Mouse (Mus musculus) urinary bladder, postnatal 36 days (tissue): ENCODE data around the gene Tmem243.

ENCODE experiments used
- DNase-seq, 2 experiments: peaks; one replicate each; pipeline ENCODE4 v3.0.0; 2022; ENCODE audit warnings: low spot score in 2 of 2, mixed read lengths in 1 of 2

The Tmem243 gene

GRCm38 (mm10) chr5:9100207-9100848 lies at the start of gene Tmem243:
Gene Tmem243 (plus strand): TSS chr5:9100668.
- DNase-seq, result peak; percentile 83 to 91

- peak; percentile 38 to 54 for DNase-seq
Measured at GRCm38 (mm10) chr5:9056020-9056660, 44.3 kb upstream of the Tmem243 start.

- no peak for DNase-seq
Measured at GRCm38 (mm10) chr5:9057277-9057879, 43.1 kb upstream of the Tmem243 start.

GRCm38 (mm10) chr5:9059303-9060023 lies 41.0 kb upstream of the Tmem243 start:
- DNase-seq, result no peak

GRCm38 (mm10) chr5:9060228-9060627 lies 40.2 kb upstream of the Tmem243 start:
- no peak for DNase-seq

GRCm38 (mm10) chr5:9064217-9064616 lies 36.3 kb upstream of the Tmem243 start:
- no peak for DNase-seq

GRCm38 (mm10) chr5:9068886-9069285 lies 31.6 kb upstream of the Tmem243 start:
- peak; percentile 48 to 74 for DNase-seq

- peak in 1 of 2 experiments; percentile 4 for DNase-seq
Measured at GRCm38 (mm10) chr5:9069599-9070209, 30.8 kb upstream of the Tmem243 start.

- no peak for DNase-seq
Measured at GRCm38 (mm10) chr5:9071360-9071759, 29.1 kb upstream of the Tmem243 start.

GRCm38 (mm10) chr5:9073177-9073854 lies 27.2 kb upstream of the Tmem243 start:
- DNase-seq, result no peak

GRCm38 (mm10) chr5:9079773-9080501 lies 20.5 kb upstream of the Tmem243 start:
- DNase-seq, result no peak

GRCm38 (mm10) chr5:9086924-9087719 lies 13.3 kb upstream of the Tmem243 start:
- DNase-seq, result no peak

GRCm38 (mm10) chr5:9090493-9091106 lies 9.9 kb upstream of the Tmem243 start:
- DNase-seq, result no peak

GRCm38 (mm10) chr5:9092716-9093115 lies 7.8 kb upstream of the Tmem243 start:
- DNase-seq, result no peak

- no peak for DNase-seq
Measured at GRCm38 (mm10) chr5:9093490-9093889, 7.0 kb upstream of the Tmem243 start.

- DNase-seq, result peak; percentile 39 to 52
Measured at GRCm38 (mm10) chr5:9100849-9101801, 657 bp downstream of the Tmem243 start.

- no peak for DNase-seq
Measured at GRCm38 (mm10) chr5:9102696-9103095, 2.2 kb downstream of the Tmem243 start.

GRCm38 (mm10) chr5:9103958-9104357 lies 3.5 kb downstream of the Tmem243 start:
- no peak for DNase-seq
